Mouse (Mus musculus): ENCODE data around the gene Emsy. TPM values are rescaled to one million over a fixed set of nuclear protein-coding genes. Genes with fewer than 3 reads are reported as not detected.
A peak's percentile ranks its signal among the peaks of the same experiment; 100 is the strongest.

Gene Emsy
- polyA plus RNA-seq (2012; ENCODE audit: insufficient read depth, low replicate concordance): 2.4 and 2.9 TPM in 2 replicates

- Histone ChIP-seq H3K9me3 (no peaks in the 10 kb centered on the region), H3K4me1 (peaks cover 35% of the 10 kb centered on the region), H3K36me3 (replicated peaks; ENCODE audit: low read length) (peaks cover 39% of the 10 kb centered on the region), H3K4me3 (replicated peaks) (peak within 1 kb of the TSS; percentile 97), H3K27me3 (replicated peaks) (no peaks in the 10 kb centered on the region)
- TF ChIP-seq FLI1 (IDR thresholded peaks at IDR 0.05; ENCODE audit: low read length) (peak; percentile 44; the same call in 1 of the 2 replicates), GATA1 (IDR thresholded peaks at IDR 0.05; ENCODE audit: borderline replicate concordance, low read length) (no peak)
Observed at GRCm38 (mm10) chr7:98656531-98657221, at the start of gene Emsy. Emsy (minus strand) TSS chr7:98656783.

- H3K4me3 ChIP-seq (replicated peaks): peak overlapping the region; percentile 94
- H3K27me3 ChIP-seq (replicated peaks): no peaks in the 10 kb centered on the region
- no peaks in the 10 kb centered on the region for H3K9me3 ChIP-seq
- H3K36me3 ChIP-seq (replicated peaks; ENCODE audit: low read length): peaks cover 17% of the 10 kb centered on the region
- H3K4me1 ChIP-seq: peaks cover 32% of the 10 kb centered on the region
- no peak for TF ChIP-seq GATA1 (IDR thresholded peaks at IDR 0.05; ENCODE audit: borderline replicate concordance, low read length)
- no peak for TF ChIP-seq FLI1 (IDR thresholded peaks at IDR 0.05; ENCODE audit: low read length)
Observed at GRCm38 (mm10) chr7:98704276-98704675, 47.7 kb upstream of the Emsy start.

GRCm38 (mm10) chr7:98703365-98703881 lies 46.8 kb upstream of the Emsy start:
- Histone ChIP-seq H3K36me3 (replicated peaks; ENCODE audit: low read length) (peaks cover 14% of the 10 kb centered on the region), H3K4me3 (replicated peaks) (peak overlapping the region; percentile 94), H3K9me3 (no peaks in the 10 kb centered on the region), H3K4me1 (peaks cover 32% of the 10 kb centered on the region), H3K27me3 (replicated peaks) (no peaks in the 10 kb centered on the region)
- TF ChIP-seq GATA1 (IDR thresholded peaks at IDR 0.05; ENCODE audit: borderline replicate concordance, low read length) (no peak), FLI1 (IDR thresholded peaks at IDR 0.05; ENCODE audit: low read length) (no peak)

- no peak for TF ChIP-seq FLI1 (IDR thresholded peaks at IDR 0.05; ENCODE audit: low read length)
- TF ChIP-seq GATA1 (IDR thresholded peaks at IDR 0.05; ENCODE audit: borderline replicate concordance, low read length): no peak
- no peaks in the 10 kb centered on the region for H3K9me3 ChIP-seq
- H3K4me1 ChIP-seq: peaks cover 35% of the 10 kb centered on the region
- peak within 1 kb of the TSS; percentile 94 for H3K4me3 ChIP-seq (replicated peaks)
- peaks cover 14% of the 10 kb centered on the region for H3K36me3 ChIP-seq (replicated peaks; ENCODE audit: low read length)
- no peaks in the 10 kb centered on the region for H3K27me3 ChIP-seq (replicated peaks)
Observed at GRCm38 (mm10) chr7:98702283-98703240, 46.0 kb upstream of the Emsy start, which contains the start of gene Thap12. Thap12 (plus strand) TSS chr7:98703103.

- TF ChIP-seq GATA1 (IDR thresholded peaks at IDR 0.05; ENCODE audit: borderline replicate concordance, low read length) (no peak), FLI1 (IDR thresholded peaks at IDR 0.05; ENCODE audit: low read length) (no peak)
- Histone ChIP-seq H3K4me3 (replicated peaks) (peak overlapping the region; percentile 94), H3K4me1 (peaks cover 35% of the 10 kb centered on the region), H3K9me3 (no peaks in the 10 kb centered on the region), H3K27me3 (replicated peaks) (no peaks in the 10 kb centered on the region), H3K36me3 (replicated peaks; ENCODE audit: low read length) (peaks cover 14% of the 10 kb centered on the region)
Observed at GRCm38 (mm10) chr7:98701771-98702170, 45.2 kb upstream of the Emsy start.

GRCm38 (mm10) chr7:98698590-98698989 lies 42.0 kb upstream of the Emsy start:
- Histone ChIP-seq H3K36me3 (replicated peaks; ENCODE audit: low read length) (peaks cover 14% of the 10 kb centered on the region), H3K27me3 (replicated peaks) (no peaks in the 10 kb centered on the region), H3K4me1 (peaks cover 26% of the 10 kb centered on the region), H3K9me3 (no peaks in the 10 kb centered on the region), H3K4me3 (replicated peaks) (no peak overlapping the region)
- TF ChIP-seq GATA1 (IDR thresholded peaks at IDR 0.05; ENCODE audit: borderline replicate concordance, low read length) (no peak), FLI1 (IDR thresholded peaks at IDR 0.05; ENCODE audit: low read length) (no peak)

GRCm38 (mm10) chr7:98698041-98698440 lies 41.5 kb upstream of the Emsy start:
- Histone ChIP-seq H3K4me1 (peaks cover 31% of the 10 kb centered on the region), H3K4me3 (replicated peaks) (no peak overlapping the region), H3K9me3 (no peaks in the 10 kb centered on the region), H3K36me3 (replicated peaks; ENCODE audit: low read length) (peaks cover 14% of the 10 kb centered on the region), H3K27me3 (replicated peaks) (no peaks in the 10 kb centered on the region)
- no peak for TF ChIP-seq FLI1 (IDR thresholded peaks at IDR 0.05; ENCODE audit: low read length)

GRCm38 (mm10) chr7:98697496-98697895 lies 40.9 kb upstream of the Emsy start:
- peaks cover 14% of the 10 kb centered on the region for H3K36me3 ChIP-seq (replicated peaks; ENCODE audit: low read length)
- H3K4me1 ChIP-seq: peaks cover 36% of the 10 kb centered on the region
- H3K4me3 ChIP-seq (replicated peaks): no peak overlapping the region
- H3K27me3 ChIP-seq (replicated peaks): no peaks in the 10 kb centered on the region
- H3K9me3 ChIP-seq: no peaks in the 10 kb centered on the region
- TF ChIP-seq GATA1 (IDR thresholded peaks at IDR 0.05; ENCODE audit: borderline replicate concordance, low read length) (no peak), FLI1 (IDR thresholded peaks at IDR 0.05; ENCODE audit: low read length) (no peak)

- Histone ChIP-seq H3K27me3 (replicated peaks) (no peaks in the 10 kb centered on the region), H3K4me1 (peaks cover 30% of the 10 kb centered on the region), H3K4me3 (replicated peaks) (peak overlapping the region; percentile 31), H3K36me3 (replicated peaks; ENCODE audit: low read length) (no peaks in the 10 kb centered on the region), H3K9me3 (no peaks in the 10 kb centered on the region)
- TF ChIP-seq GATA1 (IDR thresholded peaks at IDR 0.05; ENCODE audit: borderline replicate concordance, low read length): no peak
- no peak for TF ChIP-seq FLI1 (IDR thresholded peaks at IDR 0.05; ENCODE audit: low read length)
Observed at GRCm38 (mm10) chr7:98694046-98694445, 37.5 kb upstream of the Emsy start.

All from megakaryocyte, embryonic 14.5 days (primary cell).